8 mouse cellular contexts compared by ENCODE assay signal in the genomic region with DNA sequence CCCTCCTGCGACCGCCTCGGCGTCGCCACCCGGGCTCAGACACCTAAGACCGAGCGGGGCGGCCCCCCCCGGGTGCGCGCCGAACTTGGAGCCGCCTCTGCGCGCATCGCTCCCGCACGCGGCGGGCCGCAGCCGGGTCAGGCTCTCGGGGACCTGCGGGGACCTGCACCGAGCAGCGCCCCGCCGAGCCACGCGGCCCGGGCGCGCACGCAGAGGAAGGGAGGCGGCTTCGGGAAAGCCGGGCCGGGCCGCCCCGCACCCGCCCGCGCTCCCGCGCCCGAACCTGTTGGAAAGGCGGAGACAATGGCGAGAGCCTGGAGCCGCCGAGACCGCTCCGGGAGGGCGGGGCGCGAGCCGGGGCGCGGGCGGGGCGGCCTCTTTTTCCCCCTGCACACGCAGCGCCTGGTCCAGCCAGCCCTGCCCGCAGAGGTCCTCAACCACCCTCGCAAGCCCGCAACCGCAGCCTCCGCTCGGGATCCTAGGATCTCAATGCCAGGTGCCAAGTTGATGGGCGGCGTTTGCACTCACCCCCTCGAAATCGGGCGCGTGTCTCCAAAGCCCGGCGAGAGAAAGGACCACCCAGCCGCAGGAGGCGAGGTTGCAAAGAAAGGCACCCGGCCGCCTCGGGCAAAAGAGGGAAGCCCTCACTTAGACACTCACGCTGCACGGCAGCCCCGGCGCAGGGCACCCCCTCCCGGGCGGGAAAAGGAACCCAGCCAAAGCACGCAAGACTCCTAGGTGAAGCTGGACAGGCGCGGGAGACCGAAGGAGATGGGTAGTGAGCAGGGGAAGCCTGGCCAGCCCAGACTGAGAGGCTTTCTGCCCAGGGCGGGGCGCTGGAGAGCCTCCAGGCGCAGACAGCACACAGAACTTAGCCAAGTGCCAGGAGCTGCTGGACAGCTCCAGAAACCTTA. TPM values are rescaled to one million over a fixed set of nuclear protein-coding genes. Genes with fewer than 3 reads are reported as not detected.
DNase-seq lines count a peak whose midpoint lies in the region; ATAC-seq lines count a peak whose summit lies in the region.

Nell2 (minus strand) TSS at position 612 of the 914 bp plus-strand sequence.

- H3K9me3 ChIP-seq in midbrain, embryonic 11.5 days (ENCODE audit: control insufficient read depth, low read length), result no peaks in the 10 kb centered on the region

- no peaks in the 10 kb centered on the region; the same call in 1 of the 2 replicates for H3K27me3 ChIP-seq in midbrain, embryonic 11.5 days (ENCODE audit: control insufficient read depth, insufficient read depth, low read length)

- H3K27ac ChIP-seq in midbrain, embryonic 11.5 days (ENCODE audit: low read depth, low read length), result peak within 1 kb of the TSS; percentile 71

- H3K36me3 ChIP-seq in midbrain, embryonic 11.5 days (ENCODE audit: control insufficient read depth, insufficient read depth, low read length), result no peaks in the 10 kb centered on the region

- H3K4me1 ChIP-seq in midbrain, embryonic 11.5 days (ENCODE audit: control insufficient read depth, insufficient read depth, low read length), result peaks cover 5% of the 10 kb centered on the region

- under 1% methylated on average over 86 of the region's 95 CpGs for WGBS in midbrain, embryonic 11.5 days

- peak; percentile 39; the same call in 1 of the 2 replicates for ATAC-seq in common myeloid progenitor, adult 5-6 weeks (replicated peaks; ENCODE audit: low read depth, poor library complexity, severe bottlenecking)
- peak; percentile 20; the same call in 1 of the 2 replicates for ATAC-seq in granulocyte monocyte progenitor cell, adult 5-6 weeks (replicated peaks; ENCODE audit: poor library complexity, severe bottlenecking)
- peak; percentile 87 for ATAC-seq in midbrain, embryonic 11.5 days (ENCODE audit: low FRiP score)

- H3K9ac ChIP-seq in midbrain, embryonic 11.5 days (ENCODE audit: low read length), result peak within 1 kb of the TSS; percentile 85

- DNase-seq in urinary bladder, adult 2 months (ENCODE audit: low spot score), result peak; percentile 20
- DNase-seq in urinary bladder, postnatal 10 days (ENCODE audit: low spot score), result no peak
- peak; percentile 60 for DNase-seq in layer of hippocampus, adult 9-11 months
- peak; percentile 97 for DNase-seq in midbrain, embryonic 11.5 days (ENCODE audit: low spot score, missing footprints)
- peak; percentile 46 for DNase-seq in telencephalon, adult 2 months (ENCODE audit: low read depth, low spot score)
- DNase-seq in spleen, postnatal 4 days (ENCODE audit: low spot score in 2 of 2), result no peak

- peak within 1 kb of the TSS; percentile 93 for H3K4me2 ChIP-seq in midbrain, embryonic 11.5 days

- H3K4me3 ChIP-seq in midbrain, embryonic 11.5 days (ENCODE audit: low read depth, low read length), result peak within 1 kb of the TSS; percentile 70

RNA-seq across cellular contexts. Expression of gene Nell2, which starts in this region (rescaled TPM):
- 2.3 and 2.4 TPM in 2 replicates for polyA plus RNA-seq in urinary bladder, adult 2 months (2012; rRNA removed)
- not detected in 2 replicates for total RNA-seq in common myeloid progenitor, adult 5-6 weeks (2017)
- total RNA-seq in granulocyte monocyte progenitor cell, adult 5-6 weeks (2014; fragmentation: Nextera tagmentation), result not detected in 2 replicates
- total RNA-seq in granulocyte monocyte progenitor cell, adult 5-6 weeks (2017), result not detected in 2 replicates
- 81.0 and 84.3 TPM in 2 replicates for polyA plus RNA-seq in midbrain, embryonic 11.5 days (2014; fragmentation: Nextera tagmentation; extraction: Ambion mirVana)

Comparison
In these comparisons a context has a peak if more than half of its experiments do, and no peak if none do; other contexts are left out.
1. RNA of gene Nell2 (polyA plus RNA-seq): 81.0 to 84.3 TPM in midbrain, embryonic 11.5 days; 2.3 to 2.4 TPM in urinary bladder, adult 2 months; every median in the first group is over 10 times any median in the second.
2. DNase-seq: peak in urinary bladder, adult 2 months (single experiment), layer of hippocampus, adult 9-11 months (single experiment), midbrain, embryonic 11.5 days (single experiment) and telencephalon, adult 2 months (single experiment); none in urinary bladder, postnatal 10 days (single experiment) and spleen, postnatal 4 days (0 of 2).
3. Peak in ATAC-seq in common myeloid progenitor, adult 5-6 weeks; RNA of the gene not detected or under 1 TPM.
4. Peak in ATAC-seq in granulocyte monocyte progenitor cell, adult 5-6 weeks; RNA of the gene not detected or under 1 TPM.
5. ATAC-seq: peak in every context shown above with its lines; median percentile 87 in midbrain, embryonic 11.5 days; 39 in common myeloid progenitor, adult 5-6 weeks; 20 in granulocyte monocyte progenitor cell, adult 5-6 weeks.